Mouse (Mus musculus) lung, postnatal 36 days (tissue): ENCODE results near the gene 1810013L24Rik.
A peak's percentile ranks its signal among the peaks of the same experiment; 100 is the strongest.

ENCODE experiments used
- DNase-seq: peaks from one replicate; pipeline ENCODE4 v3.0.0; 2022; ENCODE audit warnings: mixed read lengths

The 1810013L24Rik gene

DNA sequence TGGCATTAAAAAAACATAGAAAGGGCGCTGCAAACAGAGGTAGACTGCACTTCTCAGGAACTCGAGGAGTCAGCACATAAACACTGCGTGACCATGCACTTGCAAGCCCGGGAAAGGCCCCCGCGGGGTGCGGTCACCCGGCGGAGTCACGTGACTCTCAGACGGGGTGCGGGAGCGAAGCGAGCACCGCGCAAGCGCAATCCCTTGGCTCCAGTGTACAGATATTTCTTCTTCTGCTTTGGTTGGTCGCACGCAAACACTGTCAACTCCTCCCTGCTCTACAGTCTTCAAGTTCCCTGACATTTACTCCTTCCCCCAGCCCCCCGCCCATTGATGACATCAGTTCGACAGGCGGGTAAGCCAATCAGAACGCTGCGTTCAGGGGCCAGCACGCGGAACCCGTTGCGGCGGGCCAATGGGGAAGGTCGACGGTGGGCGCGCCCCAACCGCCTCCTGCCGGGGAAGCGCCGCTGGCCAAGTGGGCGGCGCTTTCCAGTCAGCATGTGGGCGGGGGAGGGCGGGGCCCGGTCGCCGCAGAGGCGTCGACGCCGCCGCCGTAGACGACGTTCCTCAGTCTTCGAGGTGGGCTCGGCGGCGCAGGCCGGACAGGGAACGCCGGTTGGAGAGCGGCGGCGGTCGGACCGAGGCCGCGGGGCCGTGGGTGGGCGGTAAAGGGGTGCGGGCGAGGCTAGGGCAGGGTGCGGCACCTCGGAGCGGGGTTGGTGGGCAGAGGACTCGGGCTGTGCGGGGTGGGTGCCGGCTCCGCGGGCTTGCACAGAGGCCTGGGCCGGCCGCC is at the start of gene 1810013L24Rik:
Gene 1810013L24Rik, plus strand, starts transcription at position 537 of the 796 bp plus-strand sequence.
- DNase-seq, result peak; percentile 98

DNA sequence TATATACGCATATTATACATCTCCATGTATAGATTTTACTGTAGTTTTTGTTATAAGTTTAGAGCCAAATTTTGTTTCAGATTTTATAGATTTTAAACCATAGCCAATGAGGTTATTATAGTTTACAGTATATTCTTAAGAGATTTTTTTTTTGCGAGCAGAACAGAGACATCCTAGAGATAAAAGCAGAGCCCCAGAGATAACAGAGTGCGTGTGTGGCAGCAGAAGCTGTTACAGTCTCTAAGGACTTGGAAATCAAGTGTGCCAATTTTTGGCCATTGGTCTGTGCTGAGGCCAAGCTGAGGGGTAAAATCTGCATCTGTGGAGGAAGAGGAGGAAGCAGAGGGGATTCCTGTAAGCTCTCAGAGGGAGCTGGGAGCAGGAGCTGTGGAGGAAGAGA is 49.7 kb upstream of the 1810013L24Rik start:
- DNase-seq, result no peak

DNA sequence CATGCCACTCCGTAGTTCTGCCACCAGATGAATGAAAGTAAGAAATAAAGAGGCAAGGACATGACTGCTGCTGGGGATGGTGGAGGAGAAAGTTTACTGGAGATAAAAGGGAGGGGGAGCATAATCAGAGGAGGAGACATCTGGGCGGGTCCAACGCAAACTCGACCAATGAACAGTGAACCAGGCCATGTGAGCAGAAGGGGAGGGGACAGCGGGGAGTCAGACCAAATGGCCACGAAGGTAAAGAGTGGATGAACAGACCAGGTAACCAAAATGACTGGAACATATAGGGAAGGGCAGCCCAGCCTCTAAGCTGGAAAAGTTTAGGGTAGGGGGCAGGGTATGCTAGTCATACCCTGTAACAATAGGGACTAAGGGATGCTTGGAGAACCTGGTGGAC is 48.7 kb upstream of the 1810013L24Rik start:
- DNase-seq, result no peak

DNA sequence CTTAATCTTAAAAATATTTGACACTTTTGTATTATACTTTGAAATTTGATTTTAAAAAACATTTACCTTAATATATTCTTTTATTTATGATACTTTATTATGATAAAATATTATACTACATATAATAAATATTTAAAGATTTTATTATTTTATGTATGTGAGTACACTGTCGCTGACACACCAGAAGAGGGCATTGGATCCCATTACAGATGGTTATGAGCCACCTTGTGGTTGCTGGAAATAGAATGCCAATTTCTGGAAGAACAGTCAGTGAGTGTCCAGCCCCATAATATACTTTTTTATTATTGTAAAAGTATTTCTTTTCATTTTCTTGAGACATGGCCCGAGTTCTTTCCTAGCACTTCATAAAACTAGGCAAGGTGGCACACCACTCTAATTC is 48.2 kb upstream of the 1810013L24Rik start:
- no peak for DNase-seq

DNA sequence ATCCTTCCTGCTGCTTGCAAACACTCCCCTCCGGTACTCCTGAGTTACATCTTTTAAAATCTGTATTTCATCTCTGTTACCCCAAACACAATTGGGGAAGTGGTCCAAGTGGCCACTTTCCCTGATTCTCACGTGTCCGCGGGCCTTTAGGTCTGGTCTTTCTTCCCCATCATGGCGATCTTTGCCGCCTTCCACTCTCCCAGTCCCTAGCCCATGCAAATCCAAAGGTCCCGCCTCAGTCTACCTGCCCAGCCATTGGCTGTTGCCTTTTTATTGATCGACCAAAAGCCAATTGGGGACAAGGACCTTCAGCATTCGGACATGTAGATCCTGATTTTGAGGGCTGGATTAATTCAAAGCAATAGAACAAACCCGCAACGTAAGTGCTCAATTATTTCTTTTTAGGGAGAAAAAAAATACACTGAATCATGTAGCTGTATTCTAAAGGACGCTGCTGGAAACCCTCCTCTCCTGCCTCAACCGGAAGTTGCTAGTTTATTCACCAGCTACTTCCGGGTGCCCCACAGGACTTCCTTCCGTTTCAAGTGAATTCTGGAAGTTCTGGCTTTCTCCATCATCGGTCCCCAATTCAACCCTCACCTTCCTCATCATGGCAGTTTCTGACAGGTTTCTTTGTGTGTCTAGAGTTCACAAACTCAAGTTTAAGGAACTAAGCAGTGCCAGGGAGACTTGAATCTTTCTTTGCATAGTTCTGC is 46.5 kb upstream of the 1810013L24Rik start:
- DNase-seq, result peak; percentile 6

DNA sequence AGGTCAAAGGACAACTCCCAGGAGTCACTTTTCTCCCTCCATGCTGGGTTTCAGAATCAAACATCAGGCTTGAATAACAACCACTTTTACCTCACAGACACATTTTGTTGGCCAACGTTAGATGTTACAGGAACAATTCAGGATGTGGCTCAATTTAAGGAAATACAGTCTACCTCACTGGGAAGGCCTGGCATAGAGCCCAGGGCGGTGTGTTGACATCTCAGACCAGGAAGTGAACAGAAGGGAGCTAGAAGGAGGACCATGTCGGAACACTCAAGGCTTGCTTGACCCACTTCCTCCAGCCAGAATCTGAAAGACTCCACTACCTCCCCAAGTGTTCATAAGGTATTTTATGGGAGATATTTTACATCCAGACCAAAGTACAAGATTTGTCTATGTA is 45.1 kb upstream of the 1810013L24Rik start:
- peak; percentile 94 for DNase-seq

DNA sequence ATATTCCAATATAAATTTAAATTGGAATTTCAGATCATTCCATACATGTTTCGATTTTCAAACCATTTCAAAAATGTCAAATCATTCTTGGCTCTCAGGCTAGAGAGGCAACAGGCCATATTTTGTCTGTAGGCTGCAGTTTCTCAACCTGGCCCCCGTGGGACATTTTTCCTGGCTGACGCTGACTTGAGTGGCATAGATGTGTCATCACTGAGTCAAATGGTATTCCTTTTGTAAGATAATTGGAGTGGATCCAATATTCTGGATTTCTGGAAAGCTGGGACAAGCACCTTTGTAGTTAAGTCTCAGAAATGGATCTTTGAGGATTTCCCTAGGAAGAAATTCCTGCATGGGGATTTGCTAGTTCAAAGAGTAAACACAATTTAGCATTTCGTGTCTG is 39.0 kb upstream of the 1810013L24Rik start:
- DNase-seq, result no peak

DNA sequence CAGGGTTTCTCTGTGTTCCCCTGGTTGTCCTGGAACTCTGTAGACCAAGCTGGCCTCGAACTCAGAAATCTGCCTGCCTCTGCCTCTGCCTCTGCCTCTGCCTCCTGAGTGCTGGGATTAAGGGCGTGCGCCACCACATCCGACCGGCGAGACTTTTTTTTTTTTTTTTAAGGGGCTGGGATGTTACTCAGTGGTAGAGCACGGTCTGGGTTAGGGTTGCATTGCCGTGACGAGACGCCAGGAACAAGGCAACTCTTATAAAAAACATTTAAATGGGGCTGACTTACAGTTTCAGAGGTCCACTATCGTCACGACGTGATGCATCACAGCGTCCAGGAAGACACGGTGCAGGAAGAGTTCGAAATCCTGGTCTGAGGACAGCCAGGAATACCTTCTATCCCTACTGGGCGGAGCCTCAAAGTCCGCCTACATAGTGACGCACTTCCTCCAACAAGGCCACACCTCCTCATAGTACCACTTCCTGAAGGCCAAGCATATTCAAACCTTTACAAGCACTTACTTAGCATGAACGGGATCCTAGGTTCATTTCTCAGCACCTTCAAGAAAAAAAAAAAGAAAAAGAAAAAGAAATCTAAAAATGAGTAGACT is 37.8 kb upstream of the 1810013L24Rik start, which contains the start of gene Usp7:
Gene Usp7, minus strand, starts transcription at position 360 of the 609 bp plus-strand sequence.
- DNase-seq, result no peak

DNA sequence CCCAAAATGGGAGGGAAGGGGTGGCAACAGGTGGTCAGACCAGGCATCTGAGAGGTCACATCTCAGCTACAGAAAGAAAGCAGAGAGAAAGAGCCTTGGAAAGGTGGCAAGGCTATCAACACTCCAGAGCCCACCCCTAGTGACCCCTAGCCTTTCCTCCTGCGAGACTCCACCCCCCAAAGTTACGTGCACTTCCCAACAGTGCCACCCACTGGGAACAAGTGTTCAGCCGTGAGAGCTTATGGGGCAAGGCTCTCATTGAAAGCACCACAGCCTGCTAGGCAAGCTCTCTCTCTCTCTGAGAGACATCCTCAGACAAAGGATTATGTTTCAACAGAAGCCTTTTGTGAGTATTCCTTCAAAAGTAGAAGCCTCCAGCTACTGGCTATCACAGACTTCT is 34.9 kb upstream of the 1810013L24Rik start:
- DNase-seq, result no peak

DNA sequence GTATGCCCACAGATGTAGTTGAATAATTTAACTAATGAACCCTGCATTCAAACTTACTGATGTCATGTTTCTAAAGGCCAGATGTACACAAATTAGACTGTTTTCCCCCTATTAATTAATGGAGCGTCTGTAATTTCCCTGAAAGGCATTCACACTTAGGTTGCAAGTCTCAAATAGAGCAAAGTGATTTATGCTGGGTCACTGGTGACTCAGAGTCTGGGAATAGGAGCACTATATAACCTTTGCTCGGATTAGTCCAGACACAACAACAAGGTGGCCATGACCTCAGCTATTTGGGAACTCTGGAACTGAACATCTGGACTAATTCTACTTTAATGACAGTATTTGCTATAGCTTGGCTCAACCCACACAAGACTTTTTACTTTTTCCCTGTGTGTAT is 34.0 kb upstream of the 1810013L24Rik start:
- DNase-seq, result no peak

DNA sequence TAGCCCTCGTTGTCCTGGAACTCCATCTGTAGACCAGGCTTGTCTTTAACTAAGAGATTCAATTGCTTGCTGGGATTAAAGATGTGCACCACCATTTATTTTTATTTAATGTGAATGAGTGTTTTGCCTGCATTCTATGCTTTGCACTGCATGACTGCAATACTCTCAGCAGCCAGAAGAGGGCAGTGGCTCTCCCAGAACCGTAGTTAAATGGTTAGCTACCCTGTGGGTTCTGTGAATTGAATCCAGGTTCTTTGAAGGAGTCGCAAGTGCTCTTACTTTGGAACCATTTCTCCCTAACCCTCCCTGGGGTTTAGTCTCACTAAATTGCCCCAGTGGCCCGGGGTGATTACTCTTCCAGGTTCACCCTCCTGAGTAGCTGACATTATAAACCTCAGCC is 23.2 kb upstream of the 1810013L24Rik start:
- peak; percentile 67 for DNase-seq

DNA sequence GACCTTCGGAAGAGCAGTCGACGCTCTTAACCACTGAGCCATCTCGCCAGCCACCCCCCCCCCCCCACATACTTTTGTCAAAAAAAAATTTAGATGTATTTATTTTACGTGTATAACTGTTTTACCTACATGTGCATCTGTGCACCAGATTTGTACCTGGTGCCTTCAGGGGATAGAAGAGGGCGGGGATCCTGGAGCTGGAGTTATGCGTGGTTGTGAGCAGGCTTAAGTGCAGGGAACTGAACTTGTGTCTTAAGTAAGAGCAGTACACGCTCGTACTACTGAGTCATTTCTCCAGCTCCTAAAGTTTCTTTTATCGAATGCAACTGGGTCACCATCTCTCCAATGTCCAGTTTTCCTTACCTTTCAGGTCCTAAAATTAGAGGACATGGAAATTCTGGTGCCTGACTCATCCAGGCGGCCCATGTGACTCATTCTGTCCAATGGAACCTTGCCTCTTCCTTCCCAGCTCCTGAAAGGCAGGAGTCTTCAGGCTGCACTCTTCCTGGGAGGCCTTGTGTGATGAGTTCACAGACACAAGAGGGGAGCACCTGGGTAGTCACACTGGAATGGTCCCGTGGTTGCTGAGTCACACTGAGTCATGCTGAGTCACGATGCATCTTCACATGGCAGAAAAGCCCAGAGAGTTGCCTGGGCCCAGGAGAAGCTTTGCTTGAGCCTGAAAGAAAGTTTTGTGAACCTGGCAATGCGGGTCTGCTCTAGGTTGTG is 19.3 kb upstream of the 1810013L24Rik start:
- no peak for DNase-seq

DNA sequence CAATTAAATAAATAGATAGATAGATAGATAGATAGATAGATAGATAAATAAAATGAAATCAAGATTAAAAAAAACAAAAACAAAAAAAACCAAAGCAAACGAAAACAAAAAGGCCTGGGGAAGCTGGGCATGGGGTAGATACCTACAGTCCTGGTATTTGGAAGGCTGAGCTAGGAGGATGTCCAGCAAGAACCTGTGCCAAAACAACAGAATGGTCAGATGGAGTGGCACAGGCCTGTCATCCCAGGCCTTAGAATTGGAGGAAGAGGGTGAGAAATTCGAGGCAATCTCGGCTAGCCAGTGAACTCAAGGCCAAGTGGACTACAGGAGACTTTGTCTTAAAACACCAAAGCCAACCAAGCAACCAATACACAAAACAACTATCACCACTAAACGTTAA is 12.0 kb upstream of the 1810013L24Rik start:
- no peak for DNase-seq

DNA sequence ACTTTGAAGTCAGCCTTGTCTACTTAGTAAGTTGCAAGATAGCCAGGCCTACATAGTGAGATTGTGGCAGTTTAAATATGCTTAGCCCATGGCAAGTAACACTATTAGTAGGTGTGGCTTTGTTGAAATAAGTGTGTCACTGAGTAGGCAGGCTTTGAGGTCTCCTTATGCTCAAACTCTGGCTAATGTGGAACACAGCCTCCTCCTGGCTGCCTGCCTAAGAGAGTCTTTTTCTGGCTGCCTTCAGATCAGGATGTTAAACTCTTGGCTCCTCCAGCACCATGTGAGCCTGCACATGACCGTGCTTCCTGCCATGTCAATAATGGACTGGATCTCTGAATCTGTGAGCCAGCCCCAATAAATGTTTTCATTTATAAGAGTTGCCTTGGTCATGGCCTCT is 8.5 kb upstream of the 1810013L24Rik start:
- DNase-seq, result peak; percentile 57

DNA sequence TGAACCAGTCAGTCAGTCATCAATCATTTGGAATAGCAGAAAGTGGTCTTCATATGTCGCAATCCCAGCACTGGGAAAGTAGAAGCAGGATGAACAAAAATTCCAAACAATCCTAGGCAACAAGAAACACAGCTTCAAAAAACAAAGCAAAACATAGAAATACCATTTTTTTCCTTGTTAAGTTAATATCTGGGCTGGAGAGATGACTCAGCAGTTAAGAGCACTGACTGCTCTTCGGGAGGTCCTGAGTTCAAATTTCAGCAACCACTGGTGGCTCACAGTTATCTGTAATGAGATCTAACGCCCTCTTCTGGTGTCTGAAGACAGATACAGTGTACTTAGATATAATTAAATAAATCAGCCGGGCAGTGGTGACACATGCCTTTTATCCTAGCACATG is 7.3 kb upstream of the 1810013L24Rik start:
- DNase-seq, result no peak

DNA sequence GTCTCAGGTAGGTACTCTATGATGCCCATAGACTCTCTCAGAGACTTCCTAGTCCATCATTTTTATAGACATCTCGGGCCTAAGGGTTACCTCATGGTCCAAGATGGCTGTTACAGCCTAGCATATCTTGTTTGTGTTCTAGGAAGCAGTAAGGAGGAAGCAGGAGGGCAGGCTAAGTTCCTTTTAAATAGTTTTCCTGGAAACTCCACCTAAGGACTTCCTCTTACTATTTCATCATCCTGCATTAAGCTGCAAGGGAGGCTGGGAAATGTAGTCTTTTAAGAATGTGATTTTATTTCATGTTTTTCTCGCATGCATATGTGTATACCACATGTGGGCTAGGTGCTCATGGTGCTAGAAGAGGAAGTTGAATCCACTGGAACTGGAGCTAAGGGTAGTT is 6.2 kb upstream of the 1810013L24Rik start:
- DNase-seq, result peak; percentile 71

DNA sequence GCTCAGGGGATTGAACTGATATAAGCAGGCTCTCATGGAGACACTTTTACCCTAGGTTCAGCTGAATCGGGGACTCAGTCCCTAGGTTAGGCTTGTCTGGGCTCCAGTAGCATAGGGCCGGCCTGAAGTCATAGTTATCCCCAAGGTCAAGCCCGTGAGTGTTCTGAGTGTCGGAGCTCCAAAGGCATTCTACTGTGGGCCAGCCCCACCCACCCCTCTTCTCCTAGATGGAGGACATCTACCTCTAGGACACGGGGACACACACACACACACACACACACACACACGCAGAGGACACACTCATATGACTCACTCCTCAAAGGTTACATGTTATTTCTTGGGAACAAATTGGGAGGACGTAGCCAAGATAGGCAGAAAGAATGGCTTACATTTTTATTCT is 2.5 kb upstream of the 1810013L24Rik start:
- no peak for DNase-seq

DNA sequence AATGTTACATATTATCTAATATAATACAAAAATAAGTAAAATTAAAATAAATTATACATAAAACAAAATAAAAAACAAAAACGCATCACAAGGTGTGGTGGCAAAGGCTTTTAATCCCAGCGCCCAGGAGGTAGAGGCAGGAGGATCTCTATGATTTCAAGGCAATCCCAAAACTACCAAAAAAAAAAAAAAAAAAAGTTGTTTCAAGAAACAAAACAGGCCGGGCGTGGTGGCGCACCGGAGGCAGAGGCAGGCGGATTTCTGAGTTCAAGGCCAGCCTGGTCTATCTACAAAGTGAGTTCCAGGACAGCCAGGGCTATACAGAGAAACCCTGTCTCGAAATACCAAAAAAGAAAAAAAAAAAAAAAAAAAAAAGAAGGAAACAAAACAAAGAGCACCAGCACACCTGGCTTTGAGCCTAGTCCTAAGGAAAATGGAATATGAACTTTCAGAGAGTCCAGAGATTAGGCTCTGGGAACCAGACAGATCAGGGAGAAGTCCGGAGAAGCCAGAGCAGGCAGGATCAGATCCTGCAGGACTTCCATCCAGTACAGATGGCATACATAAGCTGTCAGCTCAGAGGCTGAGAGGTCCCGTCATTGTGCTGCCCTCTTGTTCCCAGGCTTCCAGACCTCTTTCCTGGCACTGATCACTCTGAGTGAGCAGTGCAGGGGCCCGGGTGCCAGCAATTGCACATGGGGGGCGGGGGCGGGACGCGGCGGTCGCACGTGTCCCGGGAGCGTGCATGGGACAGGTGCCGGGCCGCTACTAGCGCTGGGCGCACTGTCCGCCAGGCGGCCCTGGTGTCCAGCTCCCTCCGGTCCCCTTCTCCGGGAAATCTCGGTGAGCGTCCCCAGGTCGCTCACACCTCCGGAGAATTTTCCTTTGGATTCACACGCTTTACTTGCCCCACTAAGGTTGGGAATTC is 1.0 kb upstream of the 1810013L24Rik start:
- peak; percentile 81 for DNase-seq

DNA sequence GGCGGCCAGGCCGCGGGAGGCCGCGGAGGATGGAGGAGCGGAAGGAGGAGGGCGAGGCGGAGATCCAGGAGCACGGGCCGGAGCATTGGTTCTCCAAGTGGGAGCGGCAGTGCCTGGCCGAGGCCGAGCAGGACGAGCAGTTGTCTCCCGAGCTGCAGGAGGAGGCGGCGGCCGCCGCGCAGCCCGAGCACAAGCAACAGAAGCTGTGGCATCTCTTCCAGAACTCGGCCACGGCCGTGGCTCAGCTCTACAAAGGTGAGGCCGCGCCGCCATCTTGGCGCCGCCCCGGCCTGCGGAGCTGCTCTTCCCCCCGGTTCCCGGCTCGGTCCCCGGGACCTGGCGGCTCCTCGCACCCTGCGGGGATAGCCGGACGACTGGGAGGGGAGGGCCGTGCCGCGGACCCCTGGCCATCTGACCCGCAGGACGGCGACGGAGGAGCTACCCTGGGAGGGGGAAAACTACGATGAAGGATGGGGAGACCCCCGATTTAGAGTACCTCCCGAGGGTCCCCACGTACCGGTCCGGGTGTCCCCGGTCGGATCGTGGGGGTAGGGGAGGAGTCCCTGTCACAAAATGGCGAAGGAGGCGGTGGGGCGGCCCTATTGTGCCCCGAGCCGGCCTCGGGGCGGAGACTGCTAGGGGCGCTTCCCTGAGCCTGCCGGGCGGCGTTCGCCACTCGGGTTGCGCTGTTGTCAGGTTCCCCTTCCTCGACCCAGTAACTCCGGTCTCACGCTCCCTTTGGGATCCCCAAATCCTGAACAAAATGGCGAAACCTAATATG is 721 bp downstream of the 1810013L24Rik start:
- peak; percentile 88 for DNase-seq

DNA sequence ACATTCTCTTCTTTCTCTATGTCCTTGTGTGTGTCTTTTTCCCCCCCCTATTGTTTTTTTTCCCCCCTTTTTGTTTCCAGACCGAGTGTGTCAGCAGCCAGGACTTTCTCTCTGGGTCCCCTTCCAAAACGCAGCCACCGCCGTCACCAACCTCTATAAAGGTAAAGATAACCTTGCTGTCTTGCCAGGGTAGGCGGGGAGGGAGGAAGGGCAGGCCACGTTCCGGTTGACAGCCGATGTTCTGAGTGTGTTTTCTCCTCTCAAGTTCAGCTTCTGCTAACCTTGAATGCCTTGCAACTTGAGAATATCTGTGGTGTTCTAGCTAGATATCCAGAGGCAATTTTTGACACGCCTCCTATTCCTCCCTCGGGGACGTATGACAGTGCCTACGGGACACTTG is 1.3 kb downstream of the 1810013L24Rik start:
- DNase-seq, result no peak

DNA sequence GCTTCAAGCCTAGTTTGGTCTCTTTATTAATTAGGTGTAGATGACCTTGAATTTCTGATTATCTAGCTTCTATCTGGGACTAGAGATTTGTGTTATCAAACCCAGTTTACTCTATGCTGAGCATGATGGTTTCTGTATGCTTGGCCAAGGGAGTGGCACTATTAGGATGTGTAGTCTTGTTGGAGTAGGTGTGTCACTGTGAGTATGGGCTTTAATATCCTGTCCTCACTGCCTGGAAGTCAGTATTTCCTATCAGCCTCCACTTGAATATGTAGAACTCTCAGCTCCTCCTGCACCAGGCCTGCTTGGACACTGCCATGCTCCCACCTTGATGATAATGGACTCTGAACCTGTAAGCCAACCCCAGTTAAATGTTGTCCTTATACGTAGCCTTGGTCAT is 7.0 kb downstream of the 1810013L24Rik start:
- DNase-seq, result no peak
